Mouse (Mus musculus) thymus, adult 18-20 months (tissue): ENCODE measurements around the gene Igf2r.
"Not testable (repeated sequence)": the region's sequence is repeated elsewhere in the genome, so short reads cannot be mapped to it uniquely, and the experiment has no call there.

ENCODE experiments used
- DNase-seq, 2 experiments: peaks; one replicate each; pipeline ENCODE4 v3.0.0; 2022; ENCODE audit warnings: mixed read lengths in 2 of 2

Gene Igf2r

DNA sequence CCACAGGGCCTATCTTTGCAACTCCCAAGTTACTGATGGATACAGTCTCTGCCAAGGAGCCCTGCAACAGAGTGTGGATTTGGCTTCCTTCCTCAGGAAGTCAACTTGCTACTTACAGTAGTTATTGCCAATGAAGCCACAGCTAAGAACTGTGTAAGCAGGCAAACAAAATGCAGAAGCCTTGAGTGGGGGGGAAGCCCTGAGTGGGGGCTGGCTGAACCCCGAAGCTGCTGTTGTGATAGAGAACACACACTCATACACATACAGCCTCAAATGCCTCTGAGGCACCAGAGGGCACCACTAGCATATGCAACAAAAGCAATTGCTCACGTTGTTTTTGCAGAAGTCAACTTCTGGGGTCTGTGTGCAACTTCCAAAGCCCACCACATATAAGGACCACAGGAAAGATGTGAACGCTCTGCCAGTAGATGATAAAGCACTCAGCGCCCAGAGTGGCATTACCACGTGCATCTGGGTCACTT is 55.3 kb downstream of the Igf2r start:
- no peak for DNase-seq

DNA sequence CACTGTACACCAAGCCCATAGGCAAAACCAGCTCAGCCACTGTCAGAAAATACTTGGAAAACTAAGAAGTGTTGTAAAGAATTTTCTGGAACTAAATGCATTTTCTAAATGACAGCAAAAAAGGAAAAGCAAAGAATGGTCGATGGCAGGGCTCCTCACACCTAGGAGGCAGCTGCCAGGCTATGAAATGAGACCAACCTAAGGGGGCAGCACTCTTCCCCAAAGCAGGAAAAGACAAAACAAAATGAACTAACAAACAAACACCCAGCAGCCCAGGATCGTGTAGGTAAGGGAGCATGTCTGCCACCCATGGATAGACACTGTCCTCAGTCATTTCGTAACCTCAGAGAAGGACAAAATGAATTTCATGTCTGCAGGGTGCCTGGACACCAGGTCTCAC is 56.5 kb downstream of the Igf2r start:
- DNase-seq: no peak

DNA sequence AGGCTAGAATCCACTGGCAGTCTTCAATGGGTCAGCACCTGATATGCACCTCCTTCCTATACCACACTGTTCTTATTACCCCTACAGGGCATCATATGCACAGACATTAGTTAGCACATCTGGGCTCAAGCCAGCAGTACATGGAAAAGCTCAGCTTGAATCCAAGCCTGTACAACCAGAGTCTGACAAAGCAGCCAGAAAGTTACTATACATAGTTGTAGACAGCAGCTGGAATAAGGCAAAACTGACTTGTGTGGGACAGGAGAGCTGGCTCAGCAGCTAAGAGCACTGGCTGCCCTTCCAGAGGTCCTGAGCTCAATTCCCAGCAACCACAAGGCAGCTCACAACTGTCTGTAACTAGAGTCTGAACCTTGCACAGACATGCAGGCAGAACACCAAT is 57.3 kb downstream of the Igf2r start:
- no peak for DNase-seq

DNA sequence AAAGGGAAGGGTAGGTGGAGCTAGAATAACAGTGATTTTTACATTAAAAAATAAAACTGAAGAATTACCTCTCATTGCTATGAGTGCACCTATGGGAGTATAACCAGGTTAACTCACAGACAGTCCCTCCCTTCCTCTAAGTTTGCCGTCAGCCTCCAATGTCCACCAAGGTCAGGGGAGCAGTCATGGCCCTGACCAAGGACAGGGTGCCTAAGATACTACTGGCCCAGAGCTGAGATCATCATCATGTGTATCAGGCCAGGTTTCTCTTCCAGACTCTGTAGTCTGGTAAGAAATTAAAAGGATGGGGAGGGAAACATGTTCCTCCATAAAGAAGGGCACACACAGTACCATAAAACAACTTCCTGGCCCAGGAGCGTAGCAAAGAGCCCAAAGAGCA is 58.5 kb downstream of the Igf2r start:
- DNase-seq: no peak

DNA sequence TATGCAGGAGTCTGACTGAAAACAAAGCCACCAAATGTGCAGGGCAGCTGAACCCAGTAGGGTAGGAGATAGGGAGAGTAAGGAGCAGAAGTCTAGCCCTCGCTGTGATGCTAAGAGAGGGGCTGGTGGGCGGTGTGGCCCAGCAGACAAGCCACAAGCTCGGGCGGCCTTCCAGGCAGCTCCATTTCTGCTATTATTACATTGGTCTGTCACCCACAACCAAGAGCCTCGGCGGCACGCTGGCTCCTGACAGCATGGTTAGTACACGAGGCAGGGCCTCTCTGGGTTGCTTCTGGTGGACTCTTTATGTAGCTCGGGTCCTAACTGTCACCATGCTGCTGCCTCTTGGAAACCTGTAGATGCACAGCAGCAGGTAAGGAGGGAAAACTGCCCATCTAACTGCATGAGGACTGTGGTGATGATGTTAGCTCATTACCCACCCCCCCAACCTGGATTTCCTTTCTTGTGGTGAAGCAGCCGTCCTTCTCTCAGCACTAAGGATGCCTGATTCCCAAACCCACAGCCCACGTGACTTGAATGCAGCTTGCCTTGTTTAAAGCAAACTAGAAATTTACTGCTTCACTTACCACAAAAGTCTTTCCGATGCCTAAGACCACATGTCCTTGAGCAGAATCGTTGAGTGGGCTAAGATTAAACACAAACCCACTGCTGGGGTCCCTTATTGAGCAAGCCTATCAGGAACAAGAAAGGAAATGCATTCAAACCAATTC is 59.2 kb downstream of the Igf2r start:
- DNase-seq: no peak

DNA sequence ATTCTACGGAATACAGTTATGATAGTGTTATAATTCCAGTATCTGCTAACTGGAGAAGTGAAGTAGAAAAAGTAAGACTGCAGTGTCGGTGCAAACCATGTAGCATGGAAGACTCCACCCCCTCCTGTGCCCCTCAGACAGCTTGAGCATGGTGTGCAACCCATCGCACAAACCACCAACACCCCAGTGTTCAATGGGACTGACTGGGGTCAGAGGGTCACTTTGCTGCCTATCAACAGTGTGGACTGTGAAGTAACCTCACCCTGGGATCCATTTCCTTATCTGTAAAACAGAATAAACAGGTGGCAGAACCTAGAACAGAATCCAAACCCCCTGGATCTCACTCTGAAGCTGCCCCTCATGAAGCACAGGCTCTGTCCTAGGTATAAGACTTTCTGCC is 61.1 kb downstream of the Igf2r start:
- DNase-seq: no peak

DNA sequence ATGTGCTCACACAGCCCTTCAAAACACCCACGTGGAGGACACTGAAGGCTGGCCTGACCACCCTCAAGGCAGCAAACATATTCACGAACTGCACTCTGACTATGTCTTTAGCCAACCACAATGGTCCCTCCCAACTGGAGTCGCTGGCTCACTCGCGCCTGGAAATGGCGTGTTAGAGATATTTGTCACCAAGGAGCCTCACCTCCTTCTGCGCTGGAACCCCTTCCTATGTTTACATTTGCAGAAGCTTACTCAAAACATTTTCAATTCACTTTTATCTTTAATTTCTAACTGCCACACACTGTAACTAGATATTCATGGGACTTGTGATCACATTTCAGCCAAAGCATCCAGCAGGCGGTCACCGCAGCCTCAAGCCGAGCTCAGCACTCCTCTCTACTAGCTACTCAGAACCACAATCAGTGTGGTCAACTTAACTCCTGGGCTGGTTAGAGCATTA is 62.8 kb downstream of the Igf2r start:
- DNase-seq: no peak

DNA sequence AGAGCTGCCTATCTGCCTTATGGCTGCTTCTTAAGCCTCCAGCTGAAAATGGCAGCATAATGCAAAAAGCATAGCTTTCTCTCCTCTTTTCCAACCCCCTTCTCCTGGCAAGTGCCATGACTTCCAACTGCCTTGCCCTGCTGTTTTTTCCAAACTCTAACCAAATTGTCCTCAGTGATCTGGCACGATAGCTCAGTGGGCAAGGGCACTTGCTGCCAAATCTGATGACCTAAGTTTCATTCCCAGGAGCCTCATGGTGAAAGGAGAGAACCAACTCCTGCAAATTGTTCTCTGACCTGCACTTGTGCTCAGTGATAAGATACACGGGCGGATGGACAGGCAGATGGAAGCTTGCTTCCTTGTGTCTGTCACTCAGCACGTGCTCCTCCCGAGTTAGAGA is 66.6 kb downstream of the Igf2r start:
- no peak for DNase-seq

DNA sequence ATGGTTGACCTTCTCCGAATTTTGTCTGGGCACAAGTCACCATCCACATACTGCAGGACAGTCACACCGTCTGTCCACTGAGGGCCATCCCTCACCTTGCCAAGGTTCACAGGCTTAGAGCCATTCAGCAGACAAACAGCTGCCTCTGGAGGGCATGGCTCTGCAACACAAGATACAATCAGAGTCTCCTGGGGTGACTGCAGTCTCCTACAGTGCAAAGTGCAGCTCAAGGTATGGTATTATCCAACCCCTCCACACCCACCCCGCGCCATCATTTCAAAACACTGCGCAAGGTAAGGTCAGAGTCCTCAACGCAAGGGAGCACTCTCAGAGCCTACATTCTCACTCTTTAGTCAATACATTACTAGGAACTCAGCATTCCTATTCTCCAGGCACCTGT is 69.1 kb downstream of the Igf2r start:
- no peak for DNase-seq

DNA sequence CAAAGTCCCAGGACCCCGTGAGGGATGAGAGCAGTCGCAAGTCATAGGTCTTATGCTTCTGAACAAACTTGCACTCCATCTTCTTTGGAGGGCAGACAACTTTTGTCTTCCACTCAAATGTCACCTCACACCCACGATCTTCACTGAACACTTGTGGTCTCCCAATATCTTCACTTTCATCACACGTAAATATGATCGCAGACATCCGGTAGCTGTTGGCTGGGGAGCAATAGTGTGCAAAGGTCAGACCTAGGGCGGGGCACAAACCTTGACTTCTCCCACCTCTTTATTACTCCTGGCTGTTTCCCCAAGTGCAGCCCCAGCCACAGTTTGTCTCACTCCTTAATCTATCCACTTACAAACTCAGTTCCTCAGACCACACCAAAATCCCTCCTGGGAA is 77.6 kb downstream of the Igf2r start:
- no peak for DNase-seq

DNA sequence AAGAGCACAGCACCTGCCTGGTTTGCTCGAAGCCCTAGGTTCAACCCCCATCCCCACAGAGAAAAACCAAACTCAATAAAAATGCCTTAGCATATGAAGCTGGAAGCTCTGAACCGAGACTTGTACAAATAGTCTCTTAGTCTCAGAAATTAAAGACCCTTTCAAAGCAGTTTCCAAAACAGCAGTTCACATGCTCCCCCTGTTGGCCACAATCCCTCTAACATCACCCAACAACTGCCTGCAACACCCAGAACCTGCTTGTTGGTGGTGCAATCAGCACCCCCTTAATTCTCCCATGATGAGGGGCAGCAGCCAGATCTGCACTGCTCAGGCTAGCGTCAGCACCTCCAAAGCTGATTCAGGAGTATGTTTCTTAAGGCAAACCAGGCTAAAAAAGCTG is 79.9 kb downstream of the Igf2r start:
- DNase-seq: peak in 1 of 2 experiments; percentile 20

DNA sequence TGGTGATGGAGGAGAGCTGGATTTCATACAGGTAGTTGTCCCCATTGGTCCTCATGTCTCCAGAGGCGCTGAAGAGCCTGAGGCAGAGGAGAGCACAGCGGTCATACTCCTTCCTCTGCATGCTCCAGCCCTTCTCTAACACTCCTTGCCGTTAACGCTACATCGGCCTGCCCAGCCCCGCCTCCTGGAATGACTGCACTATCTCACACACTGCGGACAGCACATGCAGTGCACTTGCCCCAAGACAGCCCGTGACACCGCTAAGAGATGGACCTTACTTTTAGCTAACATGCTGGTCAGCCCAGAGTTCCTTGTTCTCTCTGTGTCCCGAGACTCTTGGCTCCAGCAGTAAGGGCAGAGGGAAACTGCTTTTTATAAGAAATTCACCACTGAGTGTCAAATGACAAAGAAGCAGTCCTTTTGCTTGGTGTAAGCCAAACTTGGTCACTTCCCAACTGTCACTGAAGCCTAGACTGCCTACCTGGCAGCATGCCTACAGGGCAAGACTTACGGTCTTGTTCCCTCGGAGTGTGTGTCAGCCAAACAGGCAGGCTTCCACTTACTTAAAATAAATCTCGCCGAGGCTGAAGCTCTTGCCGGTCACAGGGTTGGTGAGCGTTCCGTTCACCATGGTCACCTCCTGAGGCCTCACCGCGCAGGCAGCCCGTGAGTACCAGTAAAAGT is 80.9 kb downstream of the Igf2r start:
- no peak for DNase-seq

DNA sequence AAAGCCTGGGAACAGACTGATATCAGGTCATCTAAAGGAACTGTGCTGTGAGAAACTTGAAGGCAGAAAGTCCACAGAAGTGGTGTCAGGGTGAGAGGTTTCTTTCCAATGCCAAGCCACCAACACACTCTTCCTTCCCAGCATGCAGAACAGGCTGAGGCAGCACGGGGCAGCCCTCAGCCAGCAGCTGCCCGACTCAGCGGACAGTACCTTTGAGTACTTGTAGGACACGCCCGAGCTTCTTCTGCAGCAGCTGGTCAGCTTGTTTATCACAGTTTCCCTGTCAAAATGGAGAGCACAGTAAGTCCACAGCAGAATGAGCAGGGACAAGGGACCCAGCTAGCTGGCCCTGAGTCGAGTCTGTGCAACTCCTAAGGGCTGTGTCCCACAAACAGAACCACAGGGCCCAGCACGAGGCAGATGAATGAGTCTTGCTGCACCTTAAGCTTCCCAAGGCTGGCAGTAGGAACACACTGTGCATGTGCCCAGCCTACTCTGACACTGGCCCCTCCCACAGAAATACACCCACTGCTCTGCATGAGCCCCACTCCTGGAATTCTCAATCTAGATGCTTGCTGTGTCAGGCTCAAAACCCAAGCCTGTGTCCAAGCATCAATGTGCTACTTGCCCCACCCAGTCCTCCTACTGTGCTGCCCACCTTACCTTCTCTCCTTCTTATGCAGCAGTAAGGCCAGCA is 84.4 kb downstream of the Igf2r start:
- no peak for DNase-seq

DNA sequence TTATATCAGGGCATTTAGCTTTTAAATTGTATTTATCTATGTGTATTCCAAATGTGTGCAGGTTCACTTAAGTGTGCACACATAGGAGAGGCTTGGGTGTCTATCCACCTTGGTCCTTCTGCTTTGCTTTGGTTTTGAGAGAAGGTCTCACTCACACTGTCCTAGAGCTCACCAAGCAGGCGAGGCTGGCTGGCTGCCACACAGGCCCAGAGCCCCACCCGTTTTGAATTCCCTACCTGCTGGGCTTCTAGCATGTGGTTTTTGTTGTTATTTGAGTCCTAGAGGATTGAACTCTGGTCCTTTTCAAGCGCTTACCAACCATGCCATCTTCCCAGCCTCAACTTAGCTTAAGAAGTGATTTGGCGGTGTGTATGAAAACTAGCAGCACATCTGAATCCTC is 85.1 kb downstream of the Igf2r start:
- DNase-seq: no peak

DNA sequence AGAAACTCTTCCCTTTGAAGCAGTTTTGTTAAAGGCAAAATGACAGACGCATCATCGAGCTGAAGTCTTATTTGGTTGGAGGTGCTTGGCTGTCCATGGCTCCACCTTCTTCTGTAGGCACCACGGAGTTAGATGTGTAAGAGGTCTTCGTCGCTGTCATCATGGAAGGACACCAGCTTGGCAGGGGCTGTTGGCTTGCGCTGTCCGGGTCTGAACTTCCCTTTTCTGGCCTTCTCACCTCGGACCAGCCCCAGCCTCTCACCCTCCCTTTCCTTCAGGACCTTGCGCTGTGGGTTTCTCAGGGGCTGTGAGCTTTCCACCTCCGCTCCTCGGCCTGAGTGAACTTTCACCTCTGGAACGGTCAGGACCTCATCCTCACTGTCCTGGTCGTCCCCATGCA is 85.9 kb downstream of the Igf2r start:
- DNase-seq: no peak

DNA sequence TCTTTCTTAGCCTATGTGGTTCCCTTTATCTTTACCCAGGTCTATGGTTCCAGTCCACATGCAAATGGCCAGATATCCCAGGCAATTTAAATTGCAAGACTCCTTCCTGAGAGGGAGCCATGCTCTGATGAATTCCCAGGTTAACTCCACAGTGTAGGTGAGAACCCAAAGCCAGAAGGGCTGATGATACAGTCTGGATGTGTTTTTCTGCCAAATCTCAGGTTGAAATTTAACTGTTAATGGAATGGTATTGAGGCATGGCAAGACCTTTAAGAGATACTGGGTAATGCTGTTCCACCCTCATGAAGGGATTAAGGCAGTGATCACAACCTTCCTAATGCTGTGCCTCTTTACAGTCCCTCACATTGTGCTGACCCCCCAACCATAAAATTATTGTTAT is 91.2 kb downstream of the Igf2r start:
- no peak for DNase-seq

DNA sequence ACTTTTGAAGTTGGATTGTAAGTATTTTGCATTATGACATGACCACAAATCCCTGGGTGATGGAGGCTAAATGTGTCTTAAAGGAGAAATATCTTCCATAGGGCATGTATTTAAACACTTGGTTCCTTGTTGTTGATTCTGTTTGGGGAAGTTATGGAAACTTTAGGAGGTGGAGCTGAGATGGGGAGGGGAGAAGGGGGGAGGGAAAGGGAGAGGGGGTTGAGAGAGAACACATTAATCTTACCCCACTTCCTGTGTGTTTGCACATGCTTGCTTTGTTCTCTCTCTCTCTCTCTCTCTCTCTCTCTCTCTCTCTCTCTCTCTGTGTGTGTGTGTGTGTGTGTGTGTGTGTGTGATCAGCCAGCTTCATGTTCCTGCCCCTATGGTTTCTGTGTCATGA is 92.3 kb downstream of the Igf2r start:
- no peak for DNase-seq

DNA sequence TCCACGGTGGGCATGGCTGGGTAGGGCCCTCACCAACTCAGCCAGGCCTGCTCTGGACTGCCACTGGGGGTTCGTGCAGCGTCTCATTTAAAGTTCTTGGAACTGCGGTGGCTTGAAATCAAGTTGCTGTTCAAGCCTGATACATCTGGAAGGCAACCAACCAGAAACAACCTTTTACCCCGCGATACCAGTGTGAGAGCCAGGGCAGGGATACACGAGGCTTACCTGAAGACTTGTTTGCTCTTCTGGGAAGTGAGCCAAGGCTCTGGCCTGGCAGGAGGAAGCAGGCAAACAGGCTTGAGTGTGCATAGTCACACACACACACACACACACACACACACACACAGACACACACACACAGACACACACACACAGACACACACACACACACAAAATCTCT is 93.8 kb downstream of the Igf2r start, which contains the start of gene Slc22a1:
Slc22a1 (minus strand) TSS at position 184 of the 400 bp plus-strand sequence.
- DNase-seq: no peak

DNA sequence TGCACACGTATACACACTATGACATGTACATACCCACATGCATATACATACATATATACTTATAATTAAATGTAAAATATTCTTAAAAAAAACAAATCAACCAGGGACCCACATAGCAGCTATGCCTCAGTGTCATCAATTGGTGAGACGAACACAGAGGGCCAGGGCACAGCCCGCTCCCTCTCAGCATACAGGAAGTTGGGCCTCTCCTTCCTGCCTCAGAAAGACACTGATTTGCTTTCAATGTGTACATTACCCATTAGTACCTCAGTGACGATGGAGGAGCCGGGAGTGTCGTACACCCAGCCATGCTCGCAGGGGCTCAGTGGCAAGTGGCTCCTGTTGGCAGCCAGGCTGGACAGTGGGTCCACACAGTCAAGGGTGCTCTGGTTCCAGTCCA is 94.5 kb downstream of the Igf2r start:
- not testable (repeated sequence) for DNase-seq

DNA sequence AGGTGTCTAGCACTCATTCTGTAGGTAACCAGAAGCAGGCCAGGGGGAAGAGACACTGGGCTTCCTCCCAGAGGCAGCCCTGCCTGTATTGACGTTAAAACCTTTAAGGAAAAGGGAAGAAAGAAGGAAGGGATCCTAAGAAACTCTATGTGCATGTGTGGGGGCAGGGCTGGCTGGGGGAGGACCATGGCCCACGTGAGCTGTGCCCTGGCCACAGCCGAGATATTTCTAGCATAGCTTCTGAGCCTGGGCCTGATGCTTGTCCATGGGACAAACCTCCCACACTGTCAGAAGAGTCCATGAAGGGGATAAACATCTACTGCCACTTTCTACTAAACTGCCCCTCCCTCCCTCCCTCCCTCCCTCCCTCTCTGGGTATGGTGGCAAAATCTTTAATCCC is 95.6 kb downstream of the Igf2r start:
- no peak for DNase-seq

DNA sequence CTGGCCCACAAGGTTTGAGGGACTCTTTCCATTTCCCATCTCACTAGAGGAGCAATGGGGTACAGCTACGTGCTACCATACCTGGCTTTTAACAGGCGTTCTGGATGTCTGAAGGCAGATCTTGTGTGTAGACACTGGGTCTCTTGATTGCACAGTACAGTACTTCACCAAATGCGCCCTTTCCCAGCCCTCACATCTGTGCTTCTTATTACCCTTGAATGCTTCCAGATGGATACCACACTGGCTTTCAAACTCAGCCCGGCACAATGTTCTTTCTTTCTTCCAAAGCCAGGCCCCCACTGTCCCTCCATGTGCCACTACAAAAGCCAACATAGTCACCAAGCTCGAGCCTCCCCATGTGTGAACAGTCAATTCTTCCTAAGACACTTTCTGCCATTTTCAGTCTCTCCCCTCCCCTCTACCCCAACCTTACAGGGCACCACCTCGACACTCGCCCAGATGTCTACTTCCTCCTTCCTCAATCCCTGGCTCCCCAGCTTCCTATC is 97.1 kb downstream of the Igf2r start:
- DNase-seq: no peak

DNA sequence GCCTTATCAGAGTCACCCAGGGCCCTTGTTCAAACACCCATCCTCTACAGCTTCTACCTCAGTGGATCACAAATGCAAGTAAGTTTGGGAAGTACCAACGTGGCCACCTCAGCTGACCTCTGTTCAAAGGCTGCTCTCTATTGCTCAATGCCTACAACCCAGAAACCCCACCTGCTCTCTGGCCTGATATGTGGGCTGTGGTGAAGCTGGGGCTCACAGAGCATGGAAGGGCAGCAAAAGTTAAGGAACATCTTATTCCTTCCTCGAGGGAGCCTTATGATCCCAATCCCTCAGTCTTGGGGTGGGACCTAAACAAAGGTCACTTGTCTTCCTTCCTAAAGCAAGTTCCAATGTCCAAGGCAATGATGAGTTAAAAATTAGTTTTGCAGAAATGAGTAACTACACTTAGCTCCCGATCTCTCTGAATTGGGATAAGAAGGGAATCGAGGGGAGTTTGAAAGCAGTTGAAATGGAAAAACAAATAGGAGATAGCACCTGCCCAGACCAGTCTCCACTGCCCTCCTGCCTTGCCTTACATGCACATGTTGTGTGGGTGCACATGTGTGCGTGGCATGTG is 98.3 kb downstream of the Igf2r start:
- no peak for DNase-seq

DNA sequence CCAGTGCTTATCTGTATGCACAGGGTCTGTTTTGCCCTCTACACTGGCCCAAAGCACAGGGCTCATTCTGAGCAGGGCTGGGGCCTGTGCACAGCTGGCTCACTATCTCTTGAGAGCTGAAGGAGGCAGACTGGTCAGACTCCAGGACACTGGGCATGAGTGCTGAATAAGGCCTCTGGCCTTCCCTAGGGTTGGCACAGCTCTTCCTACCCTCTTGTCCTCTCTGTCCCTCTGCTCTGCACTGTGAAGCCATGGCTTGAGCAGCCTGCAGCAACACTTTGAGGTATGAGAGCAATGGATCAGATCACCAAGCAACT is 100.1 kb downstream of the Igf2r start:
- no peak for DNase-seq
